In the genomic region with DNA sequence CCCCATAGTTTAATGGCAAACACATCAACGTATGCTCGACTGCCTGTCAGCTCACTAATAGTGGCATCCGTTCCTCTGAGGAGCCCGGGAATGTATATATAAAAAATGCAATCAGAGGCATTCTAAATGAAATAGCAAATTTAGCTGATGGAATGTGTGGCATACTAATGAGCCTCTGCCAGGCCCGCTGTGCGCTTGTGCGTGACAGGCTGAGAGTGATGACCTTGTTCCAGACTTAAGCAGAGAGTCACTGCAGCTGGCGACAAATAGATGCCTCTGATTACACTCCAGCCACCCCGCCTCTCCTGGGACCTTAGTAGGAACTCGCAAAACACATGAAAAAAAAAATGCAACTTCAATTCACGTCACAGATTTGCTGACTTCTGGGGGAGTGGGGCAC, we compare ENCODE assay signal across 9 mouse cellular contexts.
A peak's percentile ranks its signal among the peaks of the same experiment; 100 is the strongest.
DNase-seq lines count a peak whose midpoint lies in the region; ATAC-seq and TF ChIP-seq lines count a peak whose summit lies in the region.
"Had no signal": no experiment of that assay in that cellular context is flagged by ENCODE, and none has a peak within 500 bp of the region (broad histone marks: within the 10 kb centered on the region; RNA-seq: fewer than 3 reads in every experiment).

No protein-coding gene starts in this region.

- no peak overlapping the region for H3K4me2 ChIP-seq in liver, embryonic 11.5 days
- no peak overlapping the region for H3K4me2 ChIP-seq in liver, postnatal 0 days (ENCODE audit: low read depth, low read length)
- H3K4me2 ChIP-seq in kidney, embryonic 16.5 days (replicated peaks; ENCODE audit: low read depth, low read length) = no peak overlapping the region
- H3K4me2 ChIP-seq in intestine, embryonic 16.5 days (ENCODE audit: low read depth, low read length) = no peak overlapping the region

- no peaks in the 10 kb centered on the region for H3K9me3 ChIP-seq in liver, embryonic 11.5 days (ENCODE audit: control insufficient read depth, low read length)
- no peaks in the 10 kb centered on the region for H3K9me3 ChIP-seq in liver, postnatal 0 days (ENCODE audit: low read length)
- no peaks in the 10 kb centered on the region for H3K9me3 ChIP-seq in kidney, embryonic 16.5 days (ENCODE audit: low read length)
- H3K9me3 ChIP-seq in intestine, embryonic 16.5 days (ENCODE audit: control insufficient read depth, low read length) = no peaks in the 10 kb centered on the region

- H3K4me3 ChIP-seq in liver, embryonic 11.5 days (ENCODE audit: low read depth, low read length) = no peak overlapping the region
- no peak overlapping the region for H3K4me3 ChIP-seq in liver, postnatal 0 days (ENCODE audit: low read depth, low read length)
- no peak overlapping the region for H3K4me3 ChIP-seq in kidney, embryonic 16.5 days (ENCODE audit: low read length)
- no peak overlapping the region for H3K4me3 ChIP-seq in intestine, embryonic 16.5 days (ENCODE audit: low read length)

- TF ChIP-seq EP300 in liver, postnatal 0 days (IDR thresholded peaks at IDR 0.05; ENCODE audit: low read depth) = no peak

- TF ChIP-seq CTCF in liver, postnatal 0 days (IDR thresholded peaks at IDR 0.05; ENCODE audit: low read depth) = no peak

- DNase-seq in liver, embryonic 11.5 days (ENCODE audit: low spot score) = peak; percentile 9
- DNase-seq in liver, postnatal 0 days = no peak
- peak; percentile 47 for DNase-seq in embryo, embryonic 11 days
- DNase-seq in retina, embryonic 14.5 days (ENCODE audit: low spot score) = peak; percentile 60
- DNase-seq in ovary, postnatal 10 days (ENCODE audit: low spot score) = no peak
- DNase-seq in testis, postnatal 14 days (ENCODE audit: low spot score) = no peak
- DNase-seq: thymus, postnatal 14 days had no signal

- H3K36me3 ChIP-seq in liver, embryonic 11.5 days (ENCODE audit: control insufficient read depth, insufficient read depth, low read length) = no peaks in the 10 kb centered on the region
- H3K36me3 ChIP-seq in liver, postnatal 0 days (replicated peaks; ENCODE audit: insufficient read depth, low read length) = no peaks in the 10 kb centered on the region
- no peaks in the 10 kb centered on the region for H3K36me3 ChIP-seq in kidney, embryonic 16.5 days (ENCODE audit: insufficient read depth, low read length)
- H3K36me3 ChIP-seq in intestine, embryonic 16.5 days (ENCODE audit: control insufficient read depth, insufficient read depth, low read length) = no peaks in the 10 kb centered on the region

- no peak overlapping the region for H3K9ac ChIP-seq in liver, embryonic 11.5 days (ENCODE audit: low read depth, low read length)
- no peak overlapping the region for H3K9ac ChIP-seq in liver, postnatal 0 days (replicated peaks)
- no peak overlapping the region for H3K9ac ChIP-seq in kidney, embryonic 16.5 days (replicated peaks; ENCODE audit: low read length)
- no peak overlapping the region for H3K9ac ChIP-seq in intestine, embryonic 16.5 days (ENCODE audit: low read depth, low read length)

- 59% methylated on average over 11 of the region's 11 CpGs for WGBS in liver, embryonic 11.5 days
- WGBS in liver, postnatal 0 days (ENCODE audit: insufficient replicate concordance) = 65% methylated on average over 11 of the region's 11 CpGs
- 31% methylated on average over 11 of the region's 11 CpGs for WGBS in kidney, embryonic 16.5 days
- 44% methylated on average over 11 of the region's 11 CpGs for WGBS in intestine, embryonic 16.5 days

- no peak for ATAC-seq in liver, embryonic 11.5 days (replicated peaks; ENCODE audit: low FRiP score)
- no peak for ATAC-seq in liver, postnatal 0 days
- peak; percentile 72; the same call in 1 of the 2 replicates for ATAC-seq in kidney, embryonic 16.5 days (ENCODE audit: low FRiP score, low TSS enrichment)
- no peak for ATAC-seq in intestine, embryonic 16.5 days

- H3K4me1 ChIP-seq in liver, embryonic 11.5 days (replicated peaks; ENCODE audit: control insufficient read depth, insufficient read depth, low read length) = peaks cover 4% of the 10 kb centered on the region
- H3K4me1 ChIP-seq in liver, postnatal 0 days (ENCODE audit: insufficient read depth) = no peaks in the 10 kb centered on the region
- H3K4me1 ChIP-seq in kidney, embryonic 16.5 days (ENCODE audit: insufficient read depth, low read length) = peaks cover 22% of the 10 kb centered on the region
- H3K4me1 ChIP-seq in intestine, embryonic 16.5 days (ENCODE audit: control insufficient read depth, insufficient read depth, low read length) = 0 out of 2 replicates have a peak, but pooled peaks cover 4% of the 10 kb centered on the region

- H3K27ac ChIP-seq in liver, embryonic 11.5 days (ENCODE audit: low read depth, low read length) = no peak overlapping the region
- no peak overlapping the region for H3K27ac ChIP-seq in liver, postnatal 0 days (ENCODE audit: low read depth)
- no peak overlapping the region for H3K27ac ChIP-seq in kidney, embryonic 16.5 days (ENCODE audit: low read length)
- no peak overlapping the region for H3K27ac ChIP-seq in intestine, embryonic 16.5 days (ENCODE audit: low read length)

- no peaks in the 10 kb centered on the region for H3K27me3 ChIP-seq in liver, embryonic 11.5 days (replicated peaks; ENCODE audit: control insufficient read depth, insufficient read depth, low read length)
- H3K27me3 ChIP-seq in liver, postnatal 0 days (ENCODE audit: insufficient read depth, low read length) = no peaks in the 10 kb centered on the region
- H3K27me3 ChIP-seq in kidney, embryonic 16.5 days (ENCODE audit: insufficient read depth, low read length) = no peaks in the 10 kb centered on the region
- H3K27me3 ChIP-seq in intestine, embryonic 16.5 days (replicated peaks; ENCODE audit: control insufficient read depth, insufficient read depth, low read length) = no peaks in the 10 kb centered on the region

Comparison
In these comparisons a context has a peak if more than half of its experiments do, and no peak if none do; other contexts are left out.
1. DNase-seq: peak in liver, embryonic 11.5 days (single experiment), embryo, embryonic 11 days (single experiment) and retina, embryonic 14.5 days (single experiment); none in liver, postnatal 0 days (single experiment), ovary, postnatal 10 days (single experiment) and testis, postnatal 14 days (single experiment).